Mouse (Mus musculus): ENCODE results near the gene Adipoq.
A peak's percentile ranks its signal among the peaks of the same experiment; 100 is the strongest.

DNA sequence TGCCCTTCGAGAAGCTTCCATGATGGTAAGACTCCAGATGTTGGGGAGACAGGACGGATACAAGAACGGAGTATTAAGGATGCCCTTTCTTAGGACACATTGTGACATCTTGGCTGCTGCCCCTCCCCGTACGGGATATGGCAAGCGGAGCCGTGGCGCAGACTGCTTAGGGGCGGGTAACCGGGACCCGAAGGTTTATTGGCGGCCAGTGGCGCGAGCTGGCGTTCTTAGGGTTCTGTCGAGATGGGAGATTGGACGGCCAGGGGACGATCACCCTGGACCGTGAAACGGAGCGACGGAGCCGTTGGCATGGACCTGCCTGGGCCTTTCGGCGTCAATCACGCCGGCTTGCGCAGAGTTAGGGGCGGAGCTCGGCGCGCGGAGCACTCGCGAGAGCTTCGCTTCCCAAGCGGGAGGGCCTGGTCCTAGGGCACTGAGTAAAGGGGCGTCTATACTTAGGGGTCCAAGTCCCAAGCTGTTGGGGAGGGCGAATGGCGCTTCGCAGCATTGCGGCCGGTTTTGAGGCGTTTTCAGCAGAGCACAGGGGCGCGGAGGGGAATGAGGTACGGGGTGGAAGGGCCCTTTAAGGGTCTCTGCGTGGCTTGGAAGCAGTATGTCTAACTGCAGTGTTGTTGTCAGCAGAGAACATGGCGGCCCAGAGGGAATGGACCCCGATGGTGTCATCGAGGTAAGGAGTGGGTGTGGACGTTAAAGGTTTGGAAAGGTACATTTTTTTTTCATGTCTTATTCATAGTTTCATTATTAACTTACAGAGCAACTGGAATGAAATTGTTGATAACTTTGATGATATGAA is 38.2 kb upstream of the Adipoq start:
- peak; percentile 88 for TF ChIP-seq POLR2A (IDR thresholded peaks at IDR 0.05; ENCODE audit: low read depth, low read length)
- no peak for TF ChIP-seq CTCF (conservative IDR thresholded peaks at IDR 0.05; ENCODE audit: insufficient read depth, insufficient read length, low read depth, low read length)

Data from kidney, adult 2 months (tissue).